7 mouse cellular contexts compared by ENCODE assay signal in the genomic region with DNA sequence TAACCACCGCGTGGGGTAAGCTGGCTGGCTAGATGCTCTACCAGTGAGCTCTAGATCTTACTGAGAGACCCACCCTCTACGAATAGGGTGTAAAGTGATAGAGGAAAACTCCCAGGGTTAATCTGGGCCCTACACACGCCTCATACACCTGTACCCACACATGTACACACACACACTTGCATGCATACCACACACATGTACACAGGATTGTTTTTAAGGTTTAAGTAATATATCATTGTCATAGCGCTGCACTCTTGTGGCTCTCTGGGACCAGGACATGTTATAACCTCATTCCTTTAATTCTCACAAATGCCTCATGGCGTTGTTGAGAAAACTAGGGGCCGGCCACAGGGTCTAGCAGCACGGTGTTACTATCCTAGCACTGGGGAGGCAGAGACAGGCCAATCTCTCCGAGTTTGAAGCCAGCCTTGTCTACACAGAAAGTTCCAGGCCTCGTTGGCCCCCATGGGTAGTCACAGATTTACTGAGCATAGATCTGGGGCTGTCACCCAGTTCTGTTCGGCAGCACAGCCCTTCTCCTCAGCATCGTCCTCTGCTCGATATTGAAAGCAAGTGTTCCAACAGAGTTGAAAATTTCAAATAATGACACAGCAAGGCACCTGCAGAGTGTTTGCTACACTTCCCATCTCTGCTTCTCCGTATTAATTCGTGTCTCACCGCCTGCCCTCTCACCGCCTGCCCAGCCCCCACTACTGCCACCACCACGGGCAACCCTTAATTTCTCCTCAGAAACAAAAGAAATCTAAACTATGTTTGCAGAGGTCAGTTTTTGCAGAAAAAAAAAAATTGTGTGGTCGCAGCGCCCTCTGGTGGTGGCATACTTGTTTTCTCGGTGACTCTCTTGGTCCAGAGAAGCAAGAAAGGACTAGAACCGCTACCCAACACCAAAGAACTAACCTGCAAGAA. TPM values are rescaled to one million over a fixed set of nuclear protein-coding genes. Genes with fewer than 3 reads are reported as not detected.
A peak's percentile ranks its signal among the peaks of the same experiment; 100 is the strongest.
DNase-seq lines count a peak whose midpoint lies in the region; ATAC-seq lines count a peak whose summit lies in the region.

No protein-coding gene starts in this region.

- H3K4me2 ChIP-seq in forebrain, embryonic 11.5 days (ENCODE audit: low read depth, low read length, severe bottlenecking) = peak overlapping the region; percentile 24; the same call in 1 of the 2 replicates

- H3K27me3 ChIP-seq in forebrain, embryonic 11.5 days (ENCODE audit: control insufficient read depth, insufficient read depth, low read length) = no peaks in the 10 kb centered on the region

- H3K9ac ChIP-seq in forebrain, embryonic 11.5 days (ENCODE audit: low read length) = no peak overlapping the region

- ATAC-seq in forebrain, embryonic 11.5 days (replicated peaks; ENCODE audit: low FRiP score) = peak; percentile 52

- H3K9me3 ChIP-seq in forebrain, embryonic 11.5 days (ENCODE audit: control insufficient read depth, low read length) = no peaks in the 10 kb centered on the region

- DNase-seq in Muller cell, postnatal 12 days (ENCODE audit: inconsistent ontology term) = peak; percentile 80
- DNase-seq in brain, adult 2 months (ENCODE audit: low read depth, low spot score) = peak; percentile 73
- peak; percentile 90 for DNase-seq in forebrain, embryonic 11.5 days (ENCODE audit: low spot score)
- DNase-seq in heart, postnatal 10 days = peak; percentile 77 to 87
- DNase-seq in kidney, postnatal 4 days = peak; percentile 87 to 89
- peak; percentile 78 for DNase-seq in lung, postnatal 10 days
- DNase-seq in retina, postnatal 1 day = peak; percentile 84

- no peak overlapping the region for H3K4me3 ChIP-seq in forebrain, embryonic 11.5 days (ENCODE audit: low read depth, low read length)

- H3K27ac ChIP-seq in forebrain, embryonic 11.5 days (ENCODE audit: low read depth, low read length) = no peak overlapping the region

- H3K36me3 ChIP-seq in forebrain, embryonic 11.5 days (ENCODE audit: control insufficient read depth, insufficient read depth, low read length) = no peaks in the 10 kb centered on the region

- intact Hi-C loops in heart, postnatal 10 days (cut with DNase I) = loop anchor here (1.0 to 10.0 kb wide), 6 partner anchors 47 to 500 kb away; partner anchors contain the start of gene Ccn1

- peaks cover 1% of the 10 kb centered on the region; the same call in 1 of the 2 replicates for H3K4me1 ChIP-seq in forebrain, embryonic 11.5 days (replicated peaks; ENCODE audit: control insufficient read depth, insufficient read depth, low read length)

- WGBS in forebrain, embryonic 11.5 days = 50% methylated on average over 22 of the region's 22 CpGs

RNA-seq across cellular contexts. Expression of gene Bcl10, which starts 17.5 kb away (rescaled TPM):
- 52.0 and 55.4 TPM in 2 replicates for polyA plus RNA-seq in forebrain, embryonic 11.5 days (2014; fragmentation: Nextera tagmentation; extraction: Ambion mirVana)
- total RNA-seq in heart, postnatal 10 days (2021) = 10 to 100 TPM; 23.8 to 25.8 TPM

RNA-seq across cellular contexts. Expression of gene 2410004B18Rik, which starts 32.7 kb away (rescaled TPM):
- 57.6 and 59.5 TPM in 2 replicates for polyA plus RNA-seq in forebrain, embryonic 11.5 days (2014; fragmentation: Nextera tagmentation; extraction: Ambion mirVana)
- 10 to 100 TPM; 22.6 to 23.1 TPM for total RNA-seq in heart, postnatal 10 days (2021)
